Mouse (Mus musculus) cerebellum, postnatal 36 days (tissue): ENCODE data around the gene Gm4553.
"Not testable (repeated sequence)": the region's sequence is repeated elsewhere in the genome, so short reads cannot be mapped to it uniquely, and the experiment has no call there.

Source experiments
- DNase-seq, 2 experiments: peaks; one replicate each; pipeline ENCODE4 v3.0.0; 2021 to 2022; ENCODE audit warnings: mixed read lengths in 2 of 2

Gm4553 gene

GRCm38 (mm10) chr7:142165639-142166038 lies at the start of gene Gm4553:
Gm4553 (minus strand) TSS chr7:142165739.
- not testable (repeated sequence) for DNase-seq

GRCm38 (mm10) chr7:142212136-142212535 lies 46.6 kb upstream of the Gm4553 start:
- not testable (repeated sequence) for DNase-seq

DNA sequence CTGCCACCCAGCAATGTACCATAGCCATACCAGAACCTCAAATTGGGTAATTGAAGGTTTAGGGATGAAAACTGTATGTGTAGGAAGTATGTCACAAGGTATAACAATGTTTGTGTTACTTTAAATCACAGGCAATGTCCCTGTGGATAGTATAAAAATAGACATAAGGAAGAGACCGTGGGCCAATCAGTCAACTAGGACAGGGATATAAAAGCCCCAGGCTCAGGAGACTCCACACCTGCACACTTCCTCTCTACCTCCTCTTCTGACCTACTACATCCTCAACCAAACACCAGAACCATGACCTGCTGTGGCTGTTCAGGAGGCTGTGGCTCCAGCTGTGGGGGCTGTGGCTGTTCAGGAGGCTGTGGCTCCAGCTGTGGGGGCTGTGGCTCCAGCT lies 46.0 kb upstream of the Gm4553 start, which contains the start of gene Gm7579:
Gene Gm7579 (plus strand): TSS at position 301 of the 400 bp plus-strand sequence.
- DNase-seq = no peak

GRCm38 (mm10) chr7:142206891-142207290 lies 41.4 kb upstream of the Gm4553 start:
- DNase-seq = not testable (repeated sequence)

DNA sequence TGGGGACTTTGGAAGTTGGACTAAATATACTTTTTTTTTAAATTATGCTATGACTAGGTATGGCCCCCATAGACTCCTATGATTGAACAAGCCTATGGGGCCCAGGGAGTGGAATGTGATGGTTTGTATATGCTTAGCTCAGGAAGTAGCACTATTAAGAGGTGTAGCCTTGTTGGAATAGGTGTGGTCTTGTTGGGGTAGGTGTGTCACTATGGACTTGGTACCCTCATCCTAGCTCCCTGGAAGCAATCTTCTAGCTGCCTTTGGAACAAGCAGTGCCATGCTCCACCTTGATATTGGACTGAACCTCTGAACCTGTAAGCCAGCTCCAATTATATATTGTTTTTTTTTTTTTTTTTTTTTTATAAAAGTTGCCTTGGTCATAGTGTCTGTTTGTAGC lies 39.9 kb upstream of the Gm4553 start:
- DNase-seq = no peak

GRCm38 (mm10) chr7:142201064-142201463 lies 35.5 kb upstream of the Gm4553 start, which contains the start of gene Krtap5-3:
Krtap5-3 (plus strand) TSS chr7:142201364.
- DNase-seq = no peak

DNA sequence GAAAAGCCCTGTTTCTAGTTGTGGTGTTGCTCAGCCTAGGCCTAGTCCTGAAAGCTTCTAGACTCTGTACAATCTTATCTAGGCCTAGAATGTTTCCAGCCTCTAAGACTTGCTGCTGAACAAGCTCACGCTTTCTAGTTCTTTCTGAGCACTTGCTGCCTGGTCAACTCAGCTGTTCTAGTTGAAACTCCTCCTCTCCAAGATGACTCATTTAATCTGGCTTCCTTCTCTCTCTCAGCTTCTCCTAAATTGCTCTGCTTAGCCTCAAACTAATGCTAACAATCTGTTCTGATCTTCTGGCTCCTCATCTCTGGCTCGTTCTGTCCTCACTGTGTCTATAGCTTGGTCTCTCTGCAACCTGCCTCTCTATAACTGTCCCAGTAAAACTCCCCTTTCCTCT lies 33.2 kb upstream of the Gm4553 start:
- DNase-seq = no peak

GRCm38 (mm10) chr7:142190289-142190688 lies 24.8 kb upstream of the Gm4553 start, which contains the start of gene Gm10153:
Gm10153 (minus strand) TSS chr7:142190389.
- no peak for DNase-seq

DNA sequence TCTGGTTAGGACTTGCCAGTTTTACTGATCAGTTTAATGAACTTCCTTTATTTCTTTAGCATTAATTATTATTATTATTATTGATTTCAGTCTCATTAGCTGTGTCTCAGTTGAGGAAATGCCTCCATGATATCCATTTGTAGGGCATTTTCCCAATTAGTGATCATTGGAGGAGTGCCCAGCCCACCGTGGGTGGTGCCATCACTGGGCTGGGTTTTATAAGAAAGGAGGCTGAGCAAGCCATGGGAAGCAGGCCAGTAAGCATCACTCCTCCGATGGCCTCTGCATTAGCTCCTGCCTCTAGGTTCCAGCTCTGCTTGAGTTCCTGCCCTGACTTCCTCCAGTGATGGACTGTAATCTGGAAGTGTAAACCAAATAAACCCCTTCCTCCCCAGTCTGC lies 22.6 kb upstream of the Gm4553 start:
- DNase-seq = no peak

GRCm38 (mm10) chr7:142181021-142181420 lies 15.5 kb upstream of the Gm4553 start:
- no peak for DNase-seq

- DNase-seq = no peak
Observed at GRCm38 (mm10) chr7:142178685-142179084, 13.1 kb upstream of the Gm4553 start.

DNA sequence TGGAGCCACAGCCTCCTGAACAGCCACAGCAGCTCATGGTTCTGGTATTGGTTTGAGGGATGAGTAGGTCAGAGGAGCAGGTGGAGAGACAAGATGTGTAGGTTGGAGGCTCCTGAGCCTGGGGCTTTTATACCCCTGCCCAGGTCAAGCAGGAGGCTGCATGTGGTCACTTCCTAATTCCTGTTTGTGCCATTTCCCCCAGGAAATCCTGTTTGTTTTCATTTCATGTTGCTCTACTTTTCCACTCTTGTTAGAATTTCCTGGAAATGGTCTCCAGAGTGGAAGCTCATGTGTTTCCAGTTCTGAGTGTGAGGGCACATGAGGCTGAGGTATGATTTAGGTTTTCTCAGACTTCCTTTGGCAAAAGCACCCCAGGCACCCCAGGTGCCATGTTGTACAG lies 10.4 kb upstream of the Gm4553 start, which contains the start of gene Krtap5-2:
Gene Krtap5-2 (minus strand): TSS at position 101 of the 400 bp plus-strand sequence.
- not testable (repeated sequence) for DNase-seq

DNA sequence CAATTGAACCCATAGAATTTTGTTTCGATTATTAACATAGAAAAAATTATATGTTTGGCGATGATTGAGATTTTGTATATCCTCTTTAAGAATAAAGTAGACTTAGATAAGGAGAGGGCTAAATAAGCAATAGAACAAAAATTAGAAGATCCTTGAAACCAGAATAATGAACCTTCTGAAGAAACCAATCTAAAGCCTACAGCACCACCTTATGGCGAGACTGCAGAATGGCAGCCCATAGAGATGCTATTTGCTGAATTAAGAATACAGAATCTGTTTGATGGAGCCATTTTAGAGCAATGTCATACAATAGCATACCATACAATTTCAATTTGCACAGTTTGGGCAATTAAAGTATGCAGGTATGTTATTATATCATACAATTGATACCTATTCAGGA lies 4.3 kb upstream of the Gm4553 start:
- no peak for DNase-seq

DNA sequence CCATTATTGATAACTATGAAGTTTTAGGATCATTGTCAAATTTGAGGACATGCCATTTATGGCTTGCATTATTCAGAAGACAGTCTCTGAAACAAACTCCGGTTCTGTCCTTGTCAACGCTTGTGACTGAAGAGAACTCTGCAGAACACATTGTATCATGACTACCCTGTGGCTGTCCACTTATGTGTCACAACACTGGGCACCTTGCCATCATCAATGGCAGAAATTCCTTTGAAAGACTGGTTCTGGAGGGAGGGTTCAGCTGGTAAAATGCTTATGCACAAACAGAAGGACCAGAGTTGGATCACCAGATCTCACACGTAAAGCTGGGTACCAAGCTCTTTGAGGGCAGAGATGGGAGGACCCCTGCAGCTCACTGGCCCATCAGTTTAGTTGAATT lies 6.2 kb downstream of the Gm4553 start:
- DNase-seq = no peak

DNA sequence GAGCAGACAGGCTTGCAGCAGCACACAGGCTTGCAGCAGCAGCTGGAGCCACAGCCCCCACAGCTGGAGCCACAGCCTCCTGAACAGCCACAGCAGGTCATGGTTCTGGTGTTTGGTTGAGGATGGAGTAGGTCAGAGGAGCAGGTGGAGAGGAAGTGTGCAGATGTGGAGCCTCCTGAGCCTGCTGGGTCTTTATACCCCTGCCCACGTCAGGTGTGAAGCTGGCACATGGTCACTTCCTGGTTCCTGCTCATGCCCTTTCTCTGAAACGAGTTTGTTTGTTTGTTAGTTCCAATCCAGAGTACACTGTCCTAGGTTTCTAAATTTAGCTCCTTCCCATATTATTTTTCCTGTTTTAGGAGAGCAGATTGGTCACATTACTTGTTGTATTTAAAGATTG lies 8.5 kb downstream of the Gm4553 start, which contains the start of gene Gm29735:
Gene Gm29735 (minus strand): TSS at position 101 of the 400 bp plus-strand sequence.
- DNase-seq = not testable (repeated sequence)

DNA sequence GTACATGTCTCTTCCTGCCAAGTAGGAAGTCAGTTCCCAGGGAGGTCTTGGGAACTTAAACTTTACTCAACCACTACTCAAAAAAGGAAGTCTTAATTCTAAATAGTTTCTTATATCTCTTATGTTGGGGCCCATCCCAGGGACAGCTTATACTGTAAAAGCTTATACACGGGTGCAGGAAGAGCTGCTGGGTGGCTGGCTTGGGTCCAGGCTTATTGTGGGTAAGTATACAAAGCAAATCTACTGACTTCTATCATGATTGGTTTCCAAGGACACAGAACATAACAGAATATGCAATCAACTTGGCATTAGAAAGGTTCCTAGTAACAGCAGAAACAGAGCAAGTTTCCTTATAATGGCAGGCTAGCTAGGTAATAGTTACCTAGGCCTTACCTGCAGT lies 10.2 kb downstream of the Gm4553 start:
- no peak for DNase-seq

GRCm38 (mm10) chr7:142152191-142152590 lies 13.3 kb downstream of the Gm4553 start:
- DNase-seq = no peak

- DNase-seq = no peak
Observed at GRCm38 (mm10) chr7:142148633-142149032, 16.9 kb downstream of the Gm4553 start.

DNA sequence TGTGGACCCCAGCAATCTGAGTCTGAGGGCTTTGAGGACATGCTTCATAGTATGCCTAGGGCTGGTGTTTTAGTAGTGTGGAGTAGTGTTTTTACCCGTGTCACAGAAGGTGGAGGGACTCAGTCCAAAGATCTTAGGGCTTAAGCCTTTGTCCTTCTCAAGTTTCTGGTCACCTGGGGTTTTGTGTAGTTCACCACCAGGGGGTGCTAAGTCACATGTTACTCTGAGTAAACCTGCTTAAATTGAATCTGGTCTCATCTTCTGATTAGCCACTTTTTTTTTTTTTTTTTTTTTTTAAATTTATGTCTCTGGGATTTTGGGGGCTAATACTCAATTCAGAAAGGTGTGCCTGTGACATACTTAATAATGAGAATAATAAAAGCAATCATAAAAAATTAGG lies 19.5 kb downstream of the Gm4553 start:
- DNase-seq = peak; percentile 11 to 27

DNA sequence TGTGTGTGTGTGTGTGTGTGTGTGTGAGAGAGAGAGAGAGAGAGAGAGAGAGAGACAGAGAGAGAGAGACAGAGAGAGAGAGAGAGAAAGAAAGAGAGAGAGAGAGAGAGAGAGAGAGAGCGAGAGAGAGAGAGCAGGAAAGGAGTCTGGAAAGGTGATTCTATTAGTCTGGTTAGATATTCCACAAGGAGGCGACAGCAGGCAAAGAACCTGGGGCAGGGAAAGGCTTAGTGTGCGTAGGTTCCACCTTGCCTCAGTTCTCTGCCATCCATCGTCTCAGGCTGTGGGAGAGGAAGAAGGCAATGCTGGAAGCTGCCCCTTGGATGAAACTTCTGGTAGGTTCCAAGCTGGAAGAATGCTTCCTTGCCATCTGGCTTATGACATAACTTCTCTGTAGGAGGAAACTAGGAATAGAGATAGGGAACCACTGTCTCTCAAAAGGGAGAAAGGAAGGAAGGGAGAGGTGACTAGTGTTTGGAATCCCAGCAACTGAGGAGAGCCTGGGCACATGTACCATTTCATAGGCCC lies 20.1 kb downstream of the Gm4553 start:
- no peak for DNase-seq

- no peak for DNase-seq
Observed at GRCm38 (mm10) chr7:142144507-142144906, 21.0 kb downstream of the Gm4553 start, which contains the start of gene Gm45337. Gm45337 (minus strand) TSS chr7:142144607.

- DNase-seq = not testable (repeated sequence)
Observed at GRCm38 (mm10) chr7:142143506-142144010, 22.0 kb downstream of the Gm4553 start.

GRCm38 (mm10) chr7:142140696-142141095 lies 24.8 kb downstream of the Gm4553 start:
- no peak for DNase-seq

GRCm38 (mm10) chr7:142135934-142136333 lies 29.6 kb downstream of the Gm4553 start, which contains the start of gene Gm39115:
Gm39115 (minus strand) TSS chr7:142136034.
- DNase-seq = not testable (repeated sequence)
